Mouse (Mus musculus): ENCODE results near the gene Hist1h3g.

Hist1h3g gene

GRCm38 (mm10) chr13:23576906-23577639, 41.9 kb downstream of the Hist1h3g start:
- DNase-seq (ENCODE audit: low spot score in 2 of 2): no peak

DNA sequence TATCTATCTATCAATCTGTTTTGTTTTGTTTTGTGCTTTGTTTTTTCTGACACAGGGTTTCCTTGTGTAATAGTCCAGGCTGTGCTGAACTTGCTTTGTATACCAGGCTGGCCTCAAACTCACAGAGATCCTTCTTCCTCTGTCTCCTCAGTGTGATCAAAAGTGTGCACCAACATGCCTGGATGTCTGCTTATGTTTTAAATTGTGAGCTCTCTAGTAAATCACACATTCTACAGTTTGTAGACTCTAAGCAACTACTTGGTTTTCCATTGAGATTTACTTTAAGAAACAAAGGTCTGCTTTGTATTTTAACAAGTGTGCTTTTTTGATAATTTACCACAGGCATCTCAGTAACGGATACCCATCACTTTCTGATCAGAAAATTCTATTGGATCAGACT, 42.6 kb downstream of the Hist1h3g start:
- no peak for DNase-seq (ENCODE audit: low spot score in 2 of 2)

DNA sequence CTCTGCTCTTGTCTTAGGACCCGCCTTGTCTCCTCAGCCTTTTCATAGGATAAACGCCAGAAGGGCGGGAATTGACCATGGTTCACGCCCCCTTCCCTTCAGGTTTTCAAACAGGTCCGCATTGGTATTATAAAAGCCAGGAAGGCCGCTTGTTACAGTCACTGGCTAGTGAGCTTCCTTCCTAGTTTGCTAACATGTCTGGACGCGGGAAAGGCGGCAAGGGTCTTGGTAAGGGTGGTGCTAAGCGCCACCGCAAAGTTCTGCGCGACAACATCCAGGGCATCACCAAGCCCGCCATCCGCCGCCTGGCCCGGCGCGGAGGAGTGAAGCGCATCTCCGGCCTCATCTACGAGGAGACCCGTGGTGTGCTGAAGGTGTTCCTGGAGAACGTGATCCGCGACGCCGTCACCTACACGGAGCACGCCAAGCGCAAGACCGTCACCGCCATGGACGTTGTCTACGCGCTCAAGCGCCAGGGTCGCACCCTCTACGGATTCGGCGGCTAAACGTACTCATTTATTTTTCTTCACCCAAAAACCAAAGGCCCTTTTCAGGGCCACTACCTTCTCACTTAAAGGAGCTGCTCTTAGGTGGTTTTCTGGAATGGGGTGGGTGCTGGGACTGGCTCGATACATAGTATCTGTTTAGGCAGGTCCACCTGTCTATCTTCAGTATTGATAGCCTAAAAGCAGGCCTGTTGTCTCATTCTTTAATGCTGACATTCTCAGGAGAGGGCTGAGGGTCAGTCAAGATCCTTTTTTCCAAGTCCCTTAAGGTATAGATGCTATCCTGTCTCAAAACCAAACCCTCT, 46.4 kb downstream of the Hist1h3g start, which contains the start of gene Hist1h4d:
Hist1h4d (plus strand) TSS at position 191 of the 811 bp plus-strand sequence.
- DNase-seq (ENCODE audit: low spot score in 2 of 2): peak; percentile 96 to 97

GRCm38 (mm10) chr13:23582219-23583056, 47.2 kb downstream of the Hist1h3g start:
- DNase-seq (ENCODE audit: low spot score in 2 of 2): no peak

DNA sequence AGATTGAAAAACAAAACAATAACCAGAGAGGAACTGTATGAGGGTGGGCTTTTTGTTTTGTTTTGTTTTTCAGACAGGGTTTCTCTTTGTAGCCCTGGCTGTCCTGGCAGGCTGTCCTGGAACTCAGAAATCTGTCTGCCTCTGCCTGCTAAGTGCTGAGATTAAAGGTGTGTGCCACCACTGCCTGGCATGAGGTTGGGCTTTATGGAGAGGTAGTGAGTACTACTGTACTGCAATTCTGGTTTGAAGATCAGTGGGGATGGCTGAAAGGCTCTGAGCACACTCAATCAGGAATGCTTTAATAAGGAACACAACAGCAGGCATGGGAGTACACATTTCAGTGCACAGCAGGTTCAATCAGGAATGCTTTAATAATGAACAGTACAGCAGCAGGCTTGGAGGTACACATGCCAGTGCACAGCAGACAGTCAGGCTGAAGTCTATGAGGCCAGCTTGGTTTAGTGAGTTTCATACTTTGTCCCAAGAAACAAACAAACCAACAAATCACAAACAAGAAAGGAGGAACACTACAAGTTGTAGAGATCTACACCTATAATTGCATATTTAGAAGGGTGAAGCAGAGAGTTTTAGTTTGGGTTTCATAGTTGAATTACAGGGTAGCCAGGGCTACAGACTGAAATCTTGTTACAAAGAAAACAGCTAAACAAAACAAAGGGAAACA, 48.3 kb downstream of the Hist1h3g start:
- no peak for DNase-seq (ENCODE audit: low spot score in 2 of 2)

GRCm38 (mm10) chr13:23584331-23584730, 49.1 kb downstream of the Hist1h3g start:
- no peak for DNase-seq (ENCODE audit: low spot score in 2 of 2)

GRCm38 (mm10) chr13:23585029-23585441, 49.8 kb downstream of the Hist1h3g start:
- DNase-seq (ENCODE audit: low spot score in 2 of 2): peak; percentile 57 to 67
